Mouse (Mus musculus) liver, embryonic 14.5 days (tissue): ENCODE results near the gene Apbb1. TPM values are rescaled to one million over a fixed set of nuclear protein-coding genes. Genes with fewer than 3 reads are reported as not detected.

ENCODE experiments used
- ATAC-seq: fragments of 200-750 bp; cut with Nextera tagmentation; 2 replicates; pipeline ENCODE4 v1.8.0; 2017; ENCODE audit warnings: moderate number of reproducible peaks, mild to moderate bottlenecking, moderate library complexity; ENCODE audit not compliant: insufficient read depth
- DNase-seq, 3 experiments: peaks; one replicate each; pipeline ENCODE4 v3.0.0-alpha.2; 2012 to 2013; ENCODE audit warnings: low read depth in 3 of 3, low spot score in 3 of 3
- H3K27ac ChIP-seq: fragments of 300-500 bp; sonication (generic); 2 replicates; pipeline ENCODE4 v1.5.1; 2014; ENCODE audit warnings: moderate library complexity, mild to moderate bottlenecking, control low read depth, inconsistent platforms
- H3K27me3 ChIP-seq: fragments of 300-500 bp; sonication (generic); 2 replicates; pipeline ENCODE4 v1.6.1; 2014; ENCODE audit warnings: mild to moderate bottlenecking, low read length, moderate library complexity; ENCODE audit not compliant: control insufficient read depth, insufficient read depth
- H3K36me3 ChIP-seq: fragments of 300-500 bp; sonication (generic); replicated peaks from 2 replicates; pipeline ENCODE4 v1.6.1; 2014; ENCODE audit warnings: low read depth; ENCODE audit not compliant: control insufficient read depth, insufficient read depth
- H3K4me1 ChIP-seq, 2 experiments: fragments of 200-500 bp in 1 of 2; fragments of 300-500 bp in 1 of 2; sonication (generic) in 1 of 2; replicated peaks; 2 replicates each; pipeline ENCODE4 v1.6.1; 2012 to 2014; ENCODE audit warnings: antibody characterized with exemption in 1 of 2, inconsistent platforms in 1 of 2, low read length in 1 of 2; ENCODE audit not compliant: control insufficient read depth in 2 of 2, insufficient read depth in 2 of 2
- H3K4me2 ChIP-seq: fragments of 300-500 bp; sonication (generic); 2 replicates; pipeline ENCODE4 v1.6.1; 2014; ENCODE audit warnings: low read depth, mild to moderate bottlenecking, control low read depth, moderate library complexity
- H3K4me3 ChIP-seq, 2 experiments: fragments of 200-500 bp in 1 of 2; fragments of 300-500 bp in 1 of 2; sonication (generic) in 1 of 2; 2 replicates each; pipeline ENCODE4 v1.5.1; 2012 to 2014; ENCODE audit warnings: low read depth in 2 of 2, low read length in 2 of 2, mild to moderate bottlenecking in 2 of 2, control low read depth in 1 of 2, inconsistent platforms in 1 of 2, moderate library complexity in 1 of 2; ENCODE audit not compliant: insufficient read depth in 1 of 2
- H3K9ac ChIP-seq: fragments of 300-500 bp; sonication (generic); replicated peaks from 2 replicates; pipeline ENCODE4 v1.6.1; 2014; ENCODE audit warnings: mild to moderate bottlenecking, control low read depth, moderate library complexity
- H3K9me3 ChIP-seq: fragments of 300-500 bp; sonication (generic); 2 replicates; pipeline ENCODE4 v1.6.1; 2016; ENCODE audit warnings: low read length, mixed read lengths; ENCODE audit not compliant: control insufficient read depth
- CTCF ChIP-seq: IDR thresholded peaks from 2 replicates; pipeline ENCODE4 v1.5.1; 2016; ENCODE audit warnings: antibody characterized with exemption, low read depth, control low read depth
- EP300 ChIP-seq: IDR thresholded peaks from 2 replicates; pipeline ENCODE4 v1.6.1; 2016; ENCODE audit warnings: antibody characterized with exemption, low read depth
- WGBS: fragments of 180-500 bp; shearing (Covaris S2); extraction: QIAGEN DNeasy Blood & Tissue Kit; methylation state at CpG from one replicate; pipeline ENCODE4 v1.1.7; 2014; ENCODE audit not compliant: insufficient replicate concordance; 5-methylcytosine and 5-hydroxymethylcytosine counted together
- polyA plus RNA-seq, 2 experiments: library from polyadenylated mRNA; depleted of rRNA in 1 of 2; stranded (reverse) in 1 of 2; unstranded in 1 of 2; fragments of >200 nt; fragmentation: Nextera tagmentation in 1 of 2; extraction: Ambion mirVana in 1 of 2; gene quantifications; 2 replicates each; pipeline versions ENCODE4 v1.2.1 to v1.2.3; 2012 to 2014

Apbb1 gene
- polyA plus RNA-seq, 2 experiments: 1.6 to 2.1 TPM

- no peak overlapping the region for H3K9ac ChIP-seq
- H3K4me2 ChIP-seq: no peak overlapping the region
- H3K4me3 ChIP-seq: no peak overlapping the region
- no peak for DNase-seq
- H3K27ac ChIP-seq: no peak overlapping the region
- TF ChIP-seq CTCF (no peak), EP300 (no peak)
- no peaks in the 10 kb centered on the region for H3K36me3 ChIP-seq
- no peaks in the 10 kb centered on the region for H3K4me1 ChIP-seq
- H3K9me3 ChIP-seq: no peaks in the 10 kb centered on the region
- H3K27me3 ChIP-seq: no peaks in the 10 kb centered on the region
- WGBS: 59% methylated on average over 4 of the region's 4 CpGs
- no peak for ATAC-seq
Measured at GRCm38 (mm10) chr7:105574537-105574936, 6.9 kb downstream of the Apbb1 start.

DNA sequence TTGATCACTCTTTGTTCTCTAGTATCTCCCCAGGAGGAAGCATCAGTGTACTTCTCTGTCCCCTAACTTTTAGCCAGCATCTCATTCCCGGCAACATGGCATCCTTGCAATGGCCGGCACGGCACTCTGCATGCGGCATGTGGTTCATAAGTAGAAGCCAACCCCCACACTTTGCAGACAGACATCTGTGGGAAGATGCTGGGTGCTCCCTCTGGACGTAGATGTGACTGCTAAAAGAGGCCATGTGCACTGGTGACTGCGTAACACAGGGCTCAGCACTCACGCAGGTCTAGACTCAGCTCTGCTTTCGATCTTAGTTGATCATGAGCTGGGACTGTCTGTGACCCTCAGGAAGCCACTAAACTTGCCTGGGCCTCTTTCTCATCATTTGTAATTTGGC lies 8.5 kb downstream of the Apbb1 start:
- no peak overlapping the region for H3K4me2 ChIP-seq
- no peaks in the 10 kb centered on the region for H3K27me3 ChIP-seq
- DNase-seq (no peak), ATAC-seq (no peak)
- whole genome bisulfite sequencing: 72% methylated on average over 8 of the region's 8 CpGs
- no peak overlapping the region for H3K9ac ChIP-seq
- no peaks in the 10 kb centered on the region for H3K9me3 ChIP-seq
- no peaks in the 10 kb centered on the region for H3K4me1 ChIP-seq
- H3K36me3 ChIP-seq: no peaks in the 10 kb centered on the region
- H3K27ac ChIP-seq: no peak overlapping the region
- no peak for TF ChIP-seq CTCF
- no peak for TF ChIP-seq EP300
- H3K4me3 ChIP-seq: no peak overlapping the region

- Histone ChIP-seq H3K4me1 (no peaks in the 10 kb centered on the region), H3K27ac (no peak overlapping the region), H3K4me2 (no peak overlapping the region), H3K9me3 (no peaks in the 10 kb centered on the region), H3K36me3 (no peaks in the 10 kb centered on the region), H3K27me3 (no peaks in the 10 kb centered on the region), H3K9ac (no peak overlapping the region), H3K4me3 (no peak overlapping the region)
- 55% methylated on average over 4 of the region's 4 CpGs for WGBS
- ATAC-seq: no peak
- DNase-seq: no peak
- no peak for TF ChIP-seq CTCF
- no peak for TF ChIP-seq EP300
Measured at GRCm38 (mm10) chr7:105570756-105571155, 10.7 kb downstream of the Apbb1 start.

DNA sequence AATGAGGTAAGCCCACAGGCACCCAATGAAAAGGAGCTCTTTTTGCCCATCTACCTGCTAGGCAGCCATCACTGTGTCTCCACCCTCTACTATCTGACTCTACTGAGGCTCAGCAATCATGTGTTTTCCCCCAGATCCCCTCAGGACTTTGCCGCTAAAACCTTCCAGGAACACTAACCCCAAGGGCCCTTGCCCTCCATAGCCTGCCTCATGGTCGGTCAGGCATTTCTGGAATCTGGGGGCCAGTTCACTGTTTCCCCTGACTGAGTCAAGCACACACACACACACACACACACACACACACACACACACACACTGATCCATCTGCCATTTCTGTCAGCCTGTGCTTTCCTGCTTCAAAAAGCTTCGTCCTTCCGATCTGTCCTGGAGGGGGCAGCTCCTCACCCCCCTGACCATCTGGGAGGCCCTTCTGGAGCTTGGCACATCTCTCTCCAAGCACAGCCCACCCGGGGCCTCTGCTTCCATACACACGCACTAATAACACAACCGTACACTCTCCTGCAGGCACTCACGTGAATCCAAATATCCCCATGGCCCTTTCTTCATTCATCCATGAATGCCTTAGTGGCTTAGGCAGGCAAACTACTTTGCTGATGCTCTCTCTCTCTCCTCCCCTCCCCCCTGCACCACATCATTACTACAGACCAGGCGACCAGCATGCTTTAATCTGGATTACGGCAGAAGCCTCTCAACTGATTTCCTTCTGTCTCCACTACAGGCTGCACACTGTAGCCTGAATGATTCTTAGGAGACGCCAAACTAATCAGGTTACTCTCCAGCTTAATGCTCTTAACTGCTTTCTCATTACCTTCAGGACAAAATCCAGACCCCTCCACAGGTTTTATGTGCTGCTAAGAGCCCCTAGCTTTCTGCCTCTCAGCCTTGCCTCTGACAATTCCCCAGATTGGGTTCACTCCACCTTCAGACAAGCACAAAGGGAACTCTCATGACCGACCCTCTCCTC lies 11.6 kb downstream of the Apbb1 start:
- DNase-seq (no peak), ATAC-seq (no peak)
- Histone ChIP-seq H3K4me3 (no peak overlapping the region), H3K9ac (no peak overlapping the region), H3K9me3 (no peaks in the 10 kb centered on the region), H3K4me1 (no peaks in the 10 kb centered on the region), H3K27me3 (no peaks in the 10 kb centered on the region), H3K4me2 (no peak overlapping the region), H3K36me3 (no peaks in the 10 kb centered on the region), H3K27ac (no peak overlapping the region)
- WGBS: 49% methylated on average over 12 of the region's 12 CpGs
- TF ChIP-seq EP300 (no peak), CTCF (no peak)

DNA sequence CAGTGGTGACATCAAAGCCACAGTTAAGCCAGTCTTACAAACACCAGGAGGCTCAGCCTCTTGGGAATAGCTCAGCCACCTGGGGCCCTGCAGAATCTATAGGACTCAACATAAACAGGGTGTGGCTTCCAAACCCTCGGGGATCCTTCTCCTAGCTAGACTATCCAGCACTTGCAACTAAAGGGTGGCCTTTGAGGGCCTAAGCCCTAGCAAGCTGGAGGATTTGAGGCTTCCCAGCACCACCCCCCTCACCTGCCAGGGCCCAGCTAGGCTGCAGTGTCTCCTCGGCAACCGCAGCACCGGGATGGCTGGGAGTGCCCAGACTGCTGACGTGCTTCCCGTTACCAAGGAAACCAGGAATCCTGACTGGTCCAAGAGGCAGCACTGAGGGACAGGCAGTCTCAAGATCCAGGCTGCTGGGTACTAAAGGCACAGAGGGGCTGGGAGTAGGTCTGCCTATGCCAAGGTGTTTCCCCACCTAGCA lies 12.4 kb downstream of the Apbb1 start:
- Histone ChIP-seq H3K27ac (no peak overlapping the region), H3K36me3 (no peaks in the 10 kb centered on the region)
- 26% methylated on average over 6 of the region's 6 CpGs for WGBS

More for the DNA sequence above, 12.4 kb downstream of the Apbb1 start:
- no peak for TF ChIP-seq EP300
- no peak for TF ChIP-seq CTCF
- Histone ChIP-seq H3K9me3 (no peaks in the 10 kb centered on the region), H3K9ac (no peak overlapping the region), H3K27me3 (no peaks in the 10 kb centered on the region), H3K4me1 (no peaks in the 10 kb centered on the region), H3K4me3 (no peak overlapping the region), H3K4me2 (no peak overlapping the region)
- DNase-seq: no peak
- no peak for ATAC-seq
